Mouse (Mus musculus) limb, embryonic 13.5 days (tissue): Measurements from ENCODE around the gene Dscaml1. TPM values are rescaled to one million over a fixed set of nuclear protein-coding genes. Genes with fewer than 3 reads are reported as not detected.
A peak's percentile ranks its signal among the peaks of the same experiment; 100 is the strongest.

Experiments
- ATAC-seq: fragments of 200-750 bp; cut with Nextera tagmentation; 2 replicates; pipeline ENCODE4 v1.8.0; 2017; ENCODE audit warnings: low read depth, moderate number of reproducible peaks, moderate TSS enrichment; ENCODE audit not compliant: low FRiP score
- H3K27ac ChIP-seq: fragments of 300-500 bp; sonication (generic); 2 replicates; pipeline ENCODE4 v1.5.1; 2015; ENCODE audit warnings: inconsistent platforms, mild to moderate bottlenecking, moderate library complexity
- H3K27me3 ChIP-seq: fragments of 300-500 bp; sonication (generic); 2 replicates; pipeline ENCODE4 v1.6.1; 2015; ENCODE audit warnings: mild to moderate bottlenecking, inconsistent platforms
- H3K36me3 ChIP-seq: fragments of 300-500 bp; sonication (generic); 2 replicates; pipeline ENCODE4 v1.6.1; 2015; ENCODE audit warnings: inconsistent platforms, mild to moderate bottlenecking, moderate library complexity
- H3K4me1 ChIP-seq: fragments of 300-500 bp; sonication (generic); 2 replicates; pipeline ENCODE4 v1.6.1; 2015; ENCODE audit warnings: inconsistent platforms
- H3K4me2 ChIP-seq: fragments of 300-500 bp; sonication (generic); replicated peaks from 2 replicates; pipeline ENCODE4 v1.6.1; 2015; ENCODE audit warnings: inconsistent platforms, mild to moderate bottlenecking, moderate library complexity
- H3K4me3 ChIP-seq: fragments of 300-500 bp; sonication (generic); 2 replicates; pipeline ENCODE4 v1.5.1; 2015; ENCODE audit warnings: moderate library complexity, mild to moderate bottlenecking, inconsistent platforms
- H3K9ac ChIP-seq: fragments of 300-500 bp; sonication (generic); 2 replicates; pipeline ENCODE4 v1.6.1; 2015; ENCODE audit warnings: mild to moderate bottlenecking, inconsistent platforms
- H3K9me3 ChIP-seq: fragments of 300-500 bp; sonication (generic); 2 replicates; pipeline ENCODE4 v1.6.1; 2016; ENCODE audit warnings: inconsistent platforms
- whole genome bisulfite sequencing: fragments of 180-500 bp; shearing (Covaris S2); methylation state at CpG from one replicate; pipeline ENCODE4 v1.1.7; 2015; 5-methylcytosine and 5-hydroxymethylcytosine counted together
- polyA plus RNA-seq: library from polyadenylated mRNA; unstranded; fragments of >200 nt; fragmentation: Nextera tagmentation; extraction: Ambion mirVana; gene quantifications from 2 replicates; pipeline ENCODE4 v1.2.1, GENCODE M21; 2015

Gene Dscaml1
- polyA plus RNA-seq, 1 experiment from 2014 or later: 0.83 TPM

DNA sequence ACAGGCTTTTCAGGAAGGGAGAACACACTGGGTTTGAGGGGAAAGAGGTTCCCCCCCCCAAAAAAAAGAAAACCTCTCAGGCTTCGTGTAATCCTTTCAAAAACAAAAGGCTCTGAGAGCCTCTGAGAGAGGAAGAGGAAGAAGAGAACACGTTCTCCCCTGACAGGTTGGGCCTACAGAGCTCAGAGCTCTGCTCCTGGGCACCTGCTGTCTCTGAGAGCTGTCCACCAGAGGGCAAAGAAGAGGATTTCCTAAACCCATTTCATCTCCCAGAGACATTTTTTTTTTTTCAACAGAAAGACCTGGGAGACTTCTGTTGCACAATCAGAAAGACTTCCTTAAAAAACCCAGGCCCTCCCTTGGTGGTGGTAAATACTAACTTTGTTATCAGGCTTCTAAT, 267.8 kb downstream of the Dscaml1 start:
- H3K9me3 ChIP-seq: no peaks in the 10 kb centered on the region
- 33% methylated on average over 2 of the region's 2 CpGs for WGBS
- H3K36me3 ChIP-seq: no peaks in the 10 kb centered on the region
- peaks cover 16% of the 10 kb centered on the region for H3K4me1 ChIP-seq
- H3K27ac ChIP-seq: no peak overlapping the region
- no peak overlapping the region for H3K4me2 ChIP-seq
- H3K27me3 ChIP-seq: peaks cover 7% of the 10 kb centered on the region; the same call in 1 of the 2 replicates
- no peak overlapping the region for H3K4me3 ChIP-seq
- no peak for ATAC-seq
- H3K9ac ChIP-seq: no peak overlapping the region

DNA sequence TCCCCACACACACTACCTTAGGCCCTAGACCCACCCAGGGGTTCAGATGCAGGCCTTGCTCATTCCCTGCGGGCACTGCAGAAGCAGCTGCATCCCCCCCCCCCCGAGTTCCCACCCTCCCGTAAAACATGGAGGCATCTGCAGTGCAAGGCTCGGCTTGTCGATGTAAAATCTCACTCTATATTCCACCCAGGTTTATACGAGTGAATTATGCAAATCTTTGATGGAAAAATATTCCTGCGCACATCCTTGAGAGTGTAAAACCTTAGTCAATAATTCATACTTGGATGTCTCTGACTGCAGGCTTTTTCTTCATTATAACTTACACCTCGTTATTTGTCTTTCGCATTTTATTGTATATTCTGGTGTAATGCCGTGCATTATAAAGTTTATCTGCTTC, 272.7 kb downstream of the Dscaml1 start:
- Histone ChIP-seq H3K27me3 (peaks cover 5% of the 10 kb centered on the region; the same call in 1 of the 2 replicates), H3K9ac (no peak overlapping the region), H3K9me3 (no peaks in the 10 kb centered on the region), H3K36me3 (no peaks in the 10 kb centered on the region), H3K4me1 (peaks cover 4% of the 10 kb centered on the region; the same call in 1 of the 2 replicates), H3K4me2 (no peak overlapping the region), H3K4me3 (no peak overlapping the region), H3K27ac (no peak overlapping the region)
- 59% methylated on average over 10 of the region's 10 CpGs for WGBS
- no peak for ATAC-seq

DNA sequence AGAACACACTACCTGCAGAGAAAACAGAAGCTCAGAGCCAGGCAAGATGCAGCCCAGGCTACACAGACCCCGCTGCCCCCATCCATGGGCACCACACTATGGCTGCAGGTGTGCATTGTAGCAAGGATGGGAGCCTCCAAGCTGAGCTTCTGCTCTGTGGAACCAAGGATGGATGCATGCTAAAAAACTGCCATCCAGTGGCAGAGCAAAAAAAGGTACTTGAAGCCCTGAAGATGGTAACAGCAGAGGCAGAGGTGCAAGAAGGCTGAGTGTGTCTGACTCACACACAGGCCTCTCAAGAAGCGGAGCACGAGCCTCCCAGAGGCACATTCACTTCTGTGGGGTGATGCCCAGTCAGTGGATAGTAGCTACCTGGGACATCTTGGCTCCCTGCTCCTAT, 276.8 kb downstream of the Dscaml1 start:
- Histone ChIP-seq H3K4me1 (0 out of 2 replicates have a peak, but pooled peaks cover 5% of the 10 kb centered on the region), H3K4me2 (no peak overlapping the region), H3K36me3 (no peaks in the 10 kb centered on the region), H3K9ac (no peak overlapping the region), H3K27me3 (no peaks in the 10 kb centered on the region), H3K4me3 (no peak overlapping the region), H3K9me3 (no peaks in the 10 kb centered on the region), H3K27ac (no peak overlapping the region)
- no peak for ATAC-seq
- WGBS: 83% methylated on average over 3 of the region's 3 CpGs

DNA sequence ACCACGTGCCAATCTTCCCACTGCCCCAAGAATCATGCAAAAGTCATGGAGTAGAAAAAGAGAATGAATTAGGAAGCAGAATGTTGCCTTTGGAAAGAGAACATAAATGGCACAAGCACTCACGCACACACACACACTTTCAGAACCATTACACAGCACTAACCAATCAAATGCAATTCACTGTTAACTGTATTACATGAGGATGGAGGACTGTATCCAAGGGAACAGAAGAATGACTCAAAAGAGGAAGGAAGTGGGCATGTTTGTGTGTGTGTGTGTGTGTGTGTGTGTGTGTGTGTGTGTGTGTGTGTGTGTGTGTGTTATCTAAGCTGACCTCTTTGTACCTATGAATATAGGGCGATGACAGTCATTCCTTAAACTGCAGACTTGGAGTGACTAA, 278.0 kb downstream of the Dscaml1 start:
- no peaks in the 10 kb centered on the region for H3K36me3 ChIP-seq
- H3K4me1 ChIP-seq: 0 out of 2 replicates have a peak, but pooled peaks cover 5% of the 10 kb centered on the region
- no peak overlapping the region for H3K4me2 ChIP-seq
- H3K9me3 ChIP-seq: no peaks in the 10 kb centered on the region
- no peak overlapping the region for H3K4me3 ChIP-seq
- H3K27ac ChIP-seq: no peak overlapping the region
- H3K27me3 ChIP-seq: no peaks in the 10 kb centered on the region
- WGBS: 83% methylated on average over 3 of the region's 3 CpGs
- H3K9ac ChIP-seq: no peak overlapping the region
- no peak for ATAC-seq

DNA sequence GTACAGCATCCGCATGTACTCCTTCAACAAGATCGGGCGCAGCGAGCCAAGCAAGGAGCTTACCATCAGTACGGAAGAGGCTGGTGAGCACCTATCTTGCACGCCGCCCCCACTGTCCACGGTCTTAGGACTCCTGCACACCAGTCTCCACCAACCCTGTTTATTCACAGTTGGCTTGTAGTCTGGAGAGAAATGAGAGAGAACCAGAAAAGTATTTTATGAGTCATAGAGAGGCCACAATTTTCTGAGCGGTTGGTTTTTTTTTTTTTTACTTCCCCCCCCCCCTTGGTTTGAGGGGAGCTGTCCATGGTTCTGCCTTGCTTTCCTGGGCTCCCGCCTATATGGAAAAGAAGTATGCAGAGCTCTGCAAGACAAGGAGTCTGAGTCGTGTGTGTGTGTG, 283.9 kb downstream of the Dscaml1 start:
- H3K4me2 ChIP-seq: no peak overlapping the region
- H3K4me3 ChIP-seq: no peak overlapping the region
- H3K4me1 ChIP-seq: no peaks in the 10 kb centered on the region
- WGBS: 66% methylated on average over 11 of the region's 11 CpGs
- no peak for ATAC-seq
- no peaks in the 10 kb centered on the region for H3K9me3 ChIP-seq
- H3K27ac ChIP-seq: no peak overlapping the region
- H3K9ac ChIP-seq: no peak overlapping the region
- no peaks in the 10 kb centered on the region; the same call in 1 of the 2 replicates for H3K27me3 ChIP-seq
- H3K36me3 ChIP-seq: no peaks in the 10 kb centered on the region

DNA sequence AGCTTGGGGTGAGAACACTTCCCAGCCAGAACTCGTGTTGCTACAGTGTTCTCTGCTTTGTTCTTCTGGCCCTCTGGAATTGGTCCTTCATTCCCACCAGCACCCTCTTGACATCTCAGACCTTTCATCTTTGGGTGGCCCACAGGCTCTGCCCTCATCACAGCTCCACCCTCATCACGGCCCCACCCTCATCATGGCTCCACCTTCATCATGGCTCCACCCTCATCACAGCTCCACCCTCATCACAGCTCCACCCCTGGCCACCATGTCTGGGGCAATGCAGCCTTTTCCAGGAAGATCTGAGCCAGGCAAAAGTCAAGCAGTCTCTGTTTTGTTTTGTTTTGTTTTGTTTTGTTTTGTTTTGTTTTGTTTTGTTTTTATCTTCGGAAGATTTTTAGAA, 289.0 kb downstream of the Dscaml1 start:
- 57% methylated on average over 3 of the region's 3 CpGs for WGBS
- Histone ChIP-seq H3K4me3 (no peak overlapping the region), H3K4me2 (no peak overlapping the region), H3K9me3 (no peaks in the 10 kb centered on the region), H3K27ac (no peak overlapping the region), H3K9ac (no peak overlapping the region), H3K36me3 (no peaks in the 10 kb centered on the region), H3K27me3 (peaks cover 7% of the 10 kb centered on the region; the same call in 1 of the 2 replicates), H3K4me1 (no peaks in the 10 kb centered on the region)
- 0 out of 2 replicates have a peak, but pooled peaks have one; percentile 15 for ATAC-seq

DNA sequence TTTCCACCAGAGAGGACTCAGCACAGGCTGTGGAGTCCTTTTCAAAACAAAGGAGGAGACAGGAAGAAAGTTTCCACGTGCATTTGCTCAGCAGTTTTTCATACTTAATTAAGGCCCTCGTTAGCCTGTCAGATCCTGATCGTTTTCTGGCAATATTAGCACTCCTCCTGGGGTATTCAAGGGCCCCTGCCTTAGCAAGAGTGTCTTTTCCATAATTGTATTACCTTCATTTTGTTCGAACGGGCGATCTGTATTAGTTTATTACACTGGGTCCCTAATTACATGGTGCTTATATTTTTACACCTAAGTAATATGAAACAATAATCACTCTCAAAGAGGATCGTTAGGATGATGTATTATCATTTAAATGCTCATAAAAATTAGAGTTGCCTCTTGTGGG, 293.6 kb downstream of the Dscaml1 start:
- H3K4me1 ChIP-seq: no peaks in the 10 kb centered on the region
- H3K27ac ChIP-seq: no peak overlapping the region
- no peak overlapping the region for H3K4me3 ChIP-seq
- H3K9me3 ChIP-seq: no peaks in the 10 kb centered on the region
- H3K36me3 ChIP-seq: no peaks in the 10 kb centered on the region
- H3K27me3 ChIP-seq: peaks cover 8% of the 10 kb centered on the region; the same call in 1 of the 2 replicates
- no peak overlapping the region for H3K4me2 ChIP-seq
- no peak for ATAC-seq
- no peak overlapping the region for H3K9ac ChIP-seq
- 21% methylated on average over 7 of the region's 7 CpGs for WGBS

DNA sequence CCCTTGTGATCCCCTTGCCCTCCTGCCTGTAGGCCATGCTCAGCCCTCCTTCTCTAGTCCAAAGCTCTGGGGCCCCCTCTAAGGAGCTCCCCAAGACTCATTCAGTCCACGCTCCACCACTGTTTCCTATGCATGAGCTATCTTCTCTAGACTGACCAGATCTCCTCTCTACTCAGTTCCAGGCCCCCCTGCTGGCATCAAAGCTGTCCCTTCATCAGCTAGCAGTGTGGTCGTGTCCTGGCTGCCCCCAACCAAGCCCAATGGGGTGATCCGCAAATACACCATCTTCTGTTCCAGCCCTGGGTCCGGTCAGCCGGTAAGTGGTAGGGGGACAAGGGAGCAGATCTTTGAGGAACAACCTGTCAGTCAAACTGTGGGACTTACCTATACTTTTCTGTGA, 305.4 kb downstream of the Dscaml1 start:
- 78% methylated on average over 5 of the region's 5 CpGs for WGBS
- no peaks in the 10 kb centered on the region for H3K4me1 ChIP-seq
- ATAC-seq: no peak
- no peaks in the 10 kb centered on the region for H3K36me3 ChIP-seq
- H3K27ac ChIP-seq: no peak overlapping the region
- no peak overlapping the region for H3K9ac ChIP-seq
- H3K9me3 ChIP-seq: no peaks in the 10 kb centered on the region
- no peak overlapping the region for H3K4me2 ChIP-seq
- no peaks in the 10 kb centered on the region; the same call in 1 of the 2 replicates for H3K27me3 ChIP-seq
- H3K4me3 ChIP-seq: no peak overlapping the region

DNA sequence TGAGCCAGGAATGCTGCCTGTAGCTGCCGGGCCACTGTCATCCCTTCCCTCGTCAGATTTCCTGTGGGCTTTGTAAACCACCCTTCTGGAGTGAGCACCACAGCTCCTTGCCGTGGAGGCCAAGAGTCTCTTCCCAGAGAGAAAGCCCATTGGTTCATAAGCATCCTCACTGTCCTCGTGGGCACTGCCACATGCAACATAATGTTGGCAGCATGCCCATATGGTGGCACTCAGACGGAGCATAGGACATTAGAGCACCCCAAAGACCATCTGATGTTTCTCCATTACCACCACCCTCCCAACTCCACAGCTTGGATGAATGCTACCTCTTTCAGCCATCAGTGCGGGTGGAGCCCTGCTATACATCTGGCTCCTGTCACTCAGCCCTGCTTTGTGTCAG, 306.8 kb downstream of the Dscaml1 start:
- Histone ChIP-seq H3K27me3 (no peaks in the 10 kb centered on the region), H3K4me3 (no peak overlapping the region), H3K4me1 (no peaks in the 10 kb centered on the region), H3K9ac (no peak overlapping the region), H3K36me3 (no peaks in the 10 kb centered on the region), H3K4me2 (no peak overlapping the region), H3K27ac (no peak overlapping the region), H3K9me3 (no peaks in the 10 kb centered on the region)
- ATAC-seq: no peak
- WGBS: 73% methylated on average over 6 of the region's 6 CpGs

DNA sequence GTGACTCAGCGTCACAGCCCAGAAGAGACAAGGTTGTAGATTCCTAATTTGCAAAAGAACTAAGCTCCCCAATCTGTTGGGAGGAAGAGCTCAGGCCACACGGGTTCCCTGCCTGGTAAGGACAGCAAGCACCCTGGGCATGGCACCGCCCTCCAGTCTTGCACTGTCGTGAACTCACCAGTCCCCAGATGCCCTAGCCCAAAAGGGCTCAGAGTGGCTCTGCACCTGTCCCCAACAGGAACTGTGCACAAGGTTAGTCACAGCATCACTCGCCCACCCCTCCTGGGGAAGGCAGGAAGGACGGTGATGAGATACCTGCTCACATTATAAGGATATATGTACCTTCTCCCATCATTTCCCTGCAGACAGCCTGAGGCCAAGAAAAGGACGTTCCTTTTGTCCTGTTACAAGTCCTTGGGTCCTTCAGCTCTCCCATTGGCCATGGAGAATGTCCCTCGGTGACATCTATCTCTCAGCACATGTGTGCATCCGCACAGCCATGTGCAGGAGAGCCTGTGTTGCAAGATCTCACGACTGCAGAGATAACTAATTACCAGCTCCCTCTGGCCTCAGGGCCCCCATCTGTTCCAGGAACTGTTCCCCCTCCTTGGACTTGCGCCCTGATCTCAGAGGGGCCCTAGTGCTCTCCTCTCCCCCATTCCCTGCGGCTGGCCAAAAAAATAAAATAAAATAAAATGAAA, 312.7 kb downstream of the Dscaml1 start:
- ATAC-seq: no peak
- Histone ChIP-seq H3K9me3 (no peaks in the 10 kb centered on the region), H3K27me3 (peaks cover 15% of the 10 kb centered on the region), H3K9ac (no peak overlapping the region), H3K4me3 (no peak overlapping the region), H3K4me1 (no peaks in the 10 kb centered on the region), H3K4me2 (no peak overlapping the region), H3K36me3 (no peaks in the 10 kb centered on the region), H3K27ac (no peak overlapping the region)
- WGBS: 66% methylated on average over 12 of the region's 12 CpGs

DNA sequence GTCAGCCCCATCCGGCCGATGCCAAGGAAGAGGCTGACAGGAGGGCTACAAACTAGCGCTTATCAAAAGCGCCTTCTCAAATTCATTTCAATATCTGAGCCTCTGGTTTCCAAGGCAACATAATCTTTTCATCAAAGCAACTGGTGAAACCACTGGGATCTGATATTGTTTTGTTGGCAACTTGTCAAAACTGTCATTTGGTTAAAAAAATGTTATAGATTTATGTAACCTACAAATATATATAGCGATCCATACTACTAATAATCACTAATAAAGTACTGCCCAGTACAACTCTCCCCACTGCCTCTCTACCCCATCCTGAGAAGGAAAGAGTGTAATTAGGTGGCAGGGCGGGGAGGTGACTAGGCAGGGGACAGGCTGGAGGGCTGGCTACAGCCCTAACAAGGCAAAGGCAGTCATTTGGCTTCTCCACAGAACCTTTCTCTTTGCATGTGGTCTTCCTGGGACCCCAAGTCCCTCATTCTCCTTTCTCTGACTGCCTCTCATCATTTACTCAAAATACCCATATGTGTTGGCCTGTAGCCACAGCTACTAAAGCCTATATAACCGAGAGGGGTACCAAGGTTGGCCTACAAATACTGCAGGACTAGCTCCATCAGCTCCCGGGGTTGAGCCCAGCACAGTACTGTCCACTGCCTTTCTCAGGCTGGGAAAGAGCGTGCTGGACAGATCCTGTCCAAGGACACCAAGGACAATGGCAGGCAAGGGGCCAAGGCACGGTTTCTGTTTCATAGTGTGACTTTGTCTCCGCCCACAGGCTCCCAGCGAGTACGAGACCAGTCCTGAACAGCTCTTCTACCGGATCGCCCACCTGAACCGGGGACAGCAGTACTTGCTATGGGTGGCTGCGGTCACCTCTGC, 313.5 kb downstream of the Dscaml1 start:
- no peak for ATAC-seq
- no peak overlapping the region for H3K4me3 ChIP-seq
- H3K27me3 ChIP-seq: peaks cover 20% of the 10 kb centered on the region
- 70% methylated on average over 17 of the region's 17 CpGs for WGBS
- no peak overlapping the region for H3K27ac ChIP-seq
- H3K36me3 ChIP-seq: no peaks in the 10 kb centered on the region
- no peak overlapping the region for H3K4me2 ChIP-seq
- H3K9ac ChIP-seq: no peak overlapping the region
- H3K4me1 ChIP-seq: no peaks in the 10 kb centered on the region
- H3K9me3 ChIP-seq: no peaks in the 10 kb centered on the region

DNA sequence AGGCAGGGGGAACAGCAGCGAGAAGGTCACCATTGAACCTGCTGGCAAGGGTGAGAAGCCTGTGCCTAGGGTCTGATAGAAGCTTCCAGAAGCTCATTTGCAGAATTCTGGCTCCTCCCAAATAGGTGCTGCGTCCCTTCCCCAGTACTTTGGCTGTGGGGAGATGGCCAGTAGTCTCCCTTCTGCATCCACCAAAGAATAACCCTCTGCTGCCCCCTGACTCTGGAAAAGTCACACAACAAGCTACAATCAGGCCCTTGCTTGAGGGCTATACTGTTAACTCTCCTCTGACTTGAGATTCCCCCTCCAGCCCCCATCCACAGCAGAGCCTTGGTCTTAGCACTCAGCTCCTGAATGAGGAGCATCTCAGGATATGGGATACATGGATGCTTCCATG, 314.2 kb downstream of the Dscaml1 start:
- no peak overlapping the region for H3K4me2 ChIP-seq
- ATAC-seq: no peak
- 60% methylated on average over 2 of the region's 2 CpGs for WGBS
- H3K27ac ChIP-seq: no peak overlapping the region
- no peaks in the 10 kb centered on the region for H3K36me3 ChIP-seq
- no peak overlapping the region for H3K4me3 ChIP-seq
- H3K27me3 ChIP-seq: peaks cover 22% of the 10 kb centered on the region
- no peak overlapping the region for H3K9ac ChIP-seq
- no peaks in the 10 kb centered on the region for H3K4me1 ChIP-seq
- H3K9me3 ChIP-seq: no peaks in the 10 kb centered on the region
